Mouse (Mus musculus) neural tube, embryonic 12.5 days (tissue): ENCODE results near the gene Ankrd42. TPM values are rescaled to one million over a fixed set of nuclear protein-coding genes. Genes with fewer than 3 reads are reported as not detected.

Experiments used
- ATAC-seq: fragments of 200-750 bp; cut with Nextera tagmentation; 2 replicates; pipeline ENCODE4 v1.8.0; 2017; ENCODE audit warnings: low read depth, mild to moderate bottlenecking, moderate TSS enrichment, moderate library complexity; ENCODE audit not compliant: low FRiP score
- H3K27ac ChIP-seq: fragments of 300-500 bp; sonication (generic); 2 replicates; pipeline ENCODE4 v1.5.1; 2016
- H3K27me3 ChIP-seq: fragments of 300-500 bp; sonication (generic); replicated peaks from 2 replicates; pipeline ENCODE4 v1.6.1; 2016; ENCODE audit warnings: mild to moderate bottlenecking
- H3K36me3 ChIP-seq: fragments of 300-500 bp; sonication (generic); 2 replicates; pipeline ENCODE4 v1.6.1; 2016; ENCODE audit warnings: mild to moderate bottlenecking
- H3K4me1 ChIP-seq: fragments of 300-500 bp; sonication (generic); 2 replicates; pipeline ENCODE4 v1.6.1; 2016
- H3K4me2 ChIP-seq: fragments of 300-500 bp; sonication (generic); replicated peaks from 2 replicates; pipeline ENCODE4 v1.6.1; 2016; ENCODE audit warnings: mild to moderate bottlenecking
- H3K4me3 ChIP-seq: fragments of 300-500 bp; sonication (generic); 2 replicates; pipeline ENCODE4 v1.5.1; 2016
- H3K9ac ChIP-seq: fragments of 300-500 bp; sonication (generic); 2 replicates; pipeline ENCODE4 v1.6.1; 2016; ENCODE audit warnings: mild to moderate bottlenecking
- H3K9me3 ChIP-seq: fragments of 300-500 bp; sonication (generic); 2 replicates; pipeline ENCODE4 v1.6.1; 2016; ENCODE audit warnings: mild to moderate bottlenecking
- WGBS: fragments of 180-500 bp; shearing (Covaris S2); methylation state at CpG from one replicate; pipeline ENCODE4 v1.1.7; 2016; 5-methylcytosine and 5-hydroxymethylcytosine counted together
- polyA plus RNA-seq: library from polyadenylated mRNA; unstranded; fragments of >200 nt; fragmentation: Nextera tagmentation; extraction: Ambion mirVana; gene quantifications from 2 replicates; pipeline ENCODE4 v1.2.1, GENCODE M21; 2016

The Ankrd42 gene
- polyA plus RNA-seq, 1 experiment from 2014 or later: 12.3 TPM

- Histone ChIP-seq H3K27ac (no peak overlapping the region), H3K9me3 (no peaks in the 10 kb centered on the region), H3K4me1 (peaks cover 13% of the 10 kb centered on the region), H3K36me3 (peaks cover 10% of the 10 kb centered on the region; the same call in 1 of the 2 replicates), H3K4me3 (no peak overlapping the region), H3K9ac (no peak overlapping the region), H3K27me3 (no peaks in the 10 kb centered on the region), H3K4me2 (peak overlapping the region; percentile 96)
- 93% methylated on average over 5 of the region's 5 CpGs for WGBS
- no peak for ATAC-seq
Measured at GRCm38 (mm10) chr7:92638050-92638449, 1.1 kb upstream of the Ankrd42 start.

- Histone ChIP-seq H3K4me2 (peak overlapping the region; percentile 96), H3K4me1 (peaks cover 13% of the 10 kb centered on the region), H3K27me3 (no peaks in the 10 kb centered on the region), H3K36me3 (peaks cover 8% of the 10 kb centered on the region; the same call in 1 of the 2 replicates), H3K4me3 (peak overlapping the region; percentile 77), H3K27ac (no peak overlapping the region), H3K9ac (peak overlapping the region; percentile 69), H3K9me3 (no peaks in the 10 kb centered on the region)
- WGBS: 1% methylated on average over 49 of the region's 49 CpGs
- ATAC-seq: peak; percentile 75
Measured at GRCm38 (mm10) chr7:92636295-92637011, 489 bp downstream of the Ankrd42 start.

DNA sequence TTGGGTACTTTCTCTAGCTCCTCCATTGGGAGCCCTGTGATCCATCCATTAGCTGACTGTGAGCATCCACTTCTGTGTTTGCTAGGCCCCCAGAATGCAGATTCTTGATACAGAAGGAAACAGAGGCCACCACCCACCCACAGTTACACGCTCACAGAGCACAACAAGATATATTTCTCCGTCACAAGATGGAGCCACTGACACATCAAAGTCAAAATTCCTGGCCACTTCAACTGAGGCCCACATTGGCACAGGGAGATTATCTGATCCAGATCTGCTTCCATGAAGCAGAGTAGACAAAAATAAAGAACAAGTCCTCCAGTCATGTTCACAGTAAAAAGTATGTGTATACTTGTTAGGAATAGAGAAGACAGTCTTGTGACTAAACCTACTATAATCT lies 6.8 kb downstream of the Ankrd42 start:
- 62% methylated on average over 2 of the region's 2 CpGs for WGBS
- H3K27me3 ChIP-seq: no peaks in the 10 kb centered on the region
- no peak overlapping the region for H3K27ac ChIP-seq
- H3K9me3 ChIP-seq: no peaks in the 10 kb centered on the region
- no peaks in the 10 kb centered on the region for H3K36me3 ChIP-seq
- no peak overlapping the region for H3K4me3 ChIP-seq
- H3K4me2 ChIP-seq: no peak overlapping the region
- H3K4me1 ChIP-seq: no peaks in the 10 kb centered on the region
- no peak for ATAC-seq
- no peak overlapping the region for H3K9ac ChIP-seq

DNA sequence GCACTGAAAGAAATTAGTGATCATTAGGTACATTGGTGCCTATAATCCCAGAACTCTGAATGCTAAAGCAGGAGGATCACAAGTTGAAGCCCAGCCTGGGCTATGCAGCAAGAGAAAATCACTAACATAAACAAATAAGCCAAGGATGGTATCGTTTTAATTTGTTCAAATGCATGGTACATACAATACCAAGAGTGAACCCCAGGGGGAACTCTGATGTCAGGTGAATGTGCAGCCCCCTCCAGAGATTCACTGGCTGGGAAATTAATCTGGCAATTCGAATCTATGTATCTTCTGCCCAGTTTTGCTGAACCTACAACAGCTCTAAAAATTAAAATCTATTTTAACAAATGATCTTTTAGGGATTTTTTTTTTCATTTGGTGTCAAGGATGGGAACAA lies 12.5 kb downstream of the Ankrd42 start:
- Histone ChIP-seq H3K27ac (no peak overlapping the region), H3K4me1 (no peaks in the 10 kb centered on the region), H3K4me3 (no peak overlapping the region), H3K4me2 (no peak overlapping the region), H3K27me3 (no peaks in the 10 kb centered on the region), H3K9ac (no peak overlapping the region), H3K36me3 (no peaks in the 10 kb centered on the region), H3K9me3 (no peaks in the 10 kb centered on the region)
- ATAC-seq: no peak
- WGBS: 65% methylated on average over 2 of the region's 2 CpGs

DNA sequence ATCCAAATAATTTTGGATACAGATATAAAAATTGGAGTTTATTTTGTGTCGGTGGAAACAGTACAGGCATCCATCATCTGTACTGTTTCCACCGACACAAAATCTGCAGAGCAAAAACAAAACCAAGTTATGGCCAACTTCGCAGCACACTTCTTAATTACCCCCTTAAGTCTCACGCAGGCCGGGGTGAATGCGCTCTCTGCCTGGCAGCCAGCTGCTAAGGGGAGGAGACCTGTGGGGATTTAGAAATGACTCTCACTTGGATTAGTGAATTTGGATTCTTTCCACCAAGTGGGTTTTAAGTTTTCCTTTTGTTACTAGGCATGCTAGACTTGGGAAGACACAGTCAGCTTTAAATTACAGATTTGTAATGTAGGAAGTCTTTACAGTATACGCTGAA lies 26.1 kb downstream of the Ankrd42 start:
- ATAC-seq: no peak
- no peaks in the 10 kb centered on the region for H3K27me3 ChIP-seq
- 76% methylated on average over 7 of the region's 7 CpGs for WGBS

GRCm38 (mm10) chr7:92604961-92605360 lies 32.0 kb downstream of the Ankrd42 start:
- Histone ChIP-seq H3K4me2 (no peak overlapping the region), H3K4me3 (no peak overlapping the region), H3K4me1 (no peaks in the 10 kb centered on the region), H3K9ac (no peak overlapping the region), H3K36me3 (peaks cover 8% of the 10 kb centered on the region), H3K9me3 (no peaks in the 10 kb centered on the region), H3K27me3 (no peaks in the 10 kb centered on the region), H3K27ac (no peak overlapping the region)
- WGBS: 92% methylated on average over 7 of the region's 7 CpGs
- ATAC-seq: no peak

More for the DNA sequence above, 26.1 kb downstream of the Ankrd42 start:
- no peaks in the 10 kb centered on the region; the same call in 1 of the 2 replicates for H3K36me3 ChIP-seq
- H3K9me3 ChIP-seq: no peaks in the 10 kb centered on the region
- no peak overlapping the region for H3K9ac ChIP-seq
- no peak overlapping the region for H3K4me3 ChIP-seq
- no peaks in the 10 kb centered on the region for H3K4me1 ChIP-seq
- no peak overlapping the region for H3K27ac ChIP-seq
- no peak overlapping the region for H3K4me2 ChIP-seq

GRCm38 (mm10) chr7:92590842-92591241 lies 46.1 kb downstream of the Ankrd42 start:
- Histone ChIP-seq H3K4me3 (no peak overlapping the region), H3K4me2 (no peak overlapping the region), H3K9ac (no peak overlapping the region), H3K9me3 (no peaks in the 10 kb centered on the region), H3K4me1 (no peaks in the 10 kb centered on the region), H3K27ac (no peak overlapping the region), H3K27me3 (no peaks in the 10 kb centered on the region), H3K36me3 (no peaks in the 10 kb centered on the region)
- WGBS: 90% methylated on average over 2 of the region's 2 CpGs
- no peak for ATAC-seq

GRCm38 (mm10) chr7:92589986-92590385 lies 47.0 kb downstream of the Ankrd42 start:
- WGBS: 93% methylated on average over 7 of the region's 7 CpGs
- no peak for ATAC-seq
- Histone ChIP-seq H3K4me1 (no peaks in the 10 kb centered on the region), H3K36me3 (no peaks in the 10 kb centered on the region), H3K9me3 (no peaks in the 10 kb centered on the region), H3K27me3 (no peaks in the 10 kb centered on the region), H3K9ac (no peak overlapping the region), H3K4me2 (no peak overlapping the region), H3K4me3 (no peak overlapping the region), H3K27ac (no peak overlapping the region)

DNA sequence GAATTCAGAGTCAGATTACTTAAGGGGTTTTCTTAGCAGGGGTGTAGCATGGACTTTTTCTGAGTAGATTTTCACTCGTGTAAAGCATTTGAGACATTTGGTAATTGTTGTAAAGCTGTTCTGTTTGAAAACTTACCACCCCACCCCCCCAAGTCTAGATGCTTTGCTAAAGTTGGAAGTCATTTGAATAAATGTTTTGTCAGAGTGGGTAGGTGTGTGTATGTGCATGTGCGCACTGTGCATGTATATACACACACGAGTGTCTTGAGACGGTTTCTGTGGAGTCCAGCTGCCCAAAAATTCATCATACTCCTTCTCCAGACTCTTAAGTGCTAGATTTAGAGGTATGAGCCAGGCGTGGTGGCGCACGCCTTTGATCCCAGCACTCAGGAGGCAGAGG lies 53.4 kb downstream of the Ankrd42 start:
- Histone ChIP-seq H3K27ac (no peak overlapping the region), H3K36me3 (peaks cover 18% of the 10 kb centered on the region), H3K9me3 (no peaks in the 10 kb centered on the region), H3K4me2 (no peak overlapping the region), H3K27me3 (no peaks in the 10 kb centered on the region), H3K9ac (no peak overlapping the region), H3K4me1 (no peaks in the 10 kb centered on the region), H3K4me3 (no peak overlapping the region)
- 92% methylated on average over 7 of the region's 7 CpGs for WGBS
- no peak for ATAC-seq

DNA sequence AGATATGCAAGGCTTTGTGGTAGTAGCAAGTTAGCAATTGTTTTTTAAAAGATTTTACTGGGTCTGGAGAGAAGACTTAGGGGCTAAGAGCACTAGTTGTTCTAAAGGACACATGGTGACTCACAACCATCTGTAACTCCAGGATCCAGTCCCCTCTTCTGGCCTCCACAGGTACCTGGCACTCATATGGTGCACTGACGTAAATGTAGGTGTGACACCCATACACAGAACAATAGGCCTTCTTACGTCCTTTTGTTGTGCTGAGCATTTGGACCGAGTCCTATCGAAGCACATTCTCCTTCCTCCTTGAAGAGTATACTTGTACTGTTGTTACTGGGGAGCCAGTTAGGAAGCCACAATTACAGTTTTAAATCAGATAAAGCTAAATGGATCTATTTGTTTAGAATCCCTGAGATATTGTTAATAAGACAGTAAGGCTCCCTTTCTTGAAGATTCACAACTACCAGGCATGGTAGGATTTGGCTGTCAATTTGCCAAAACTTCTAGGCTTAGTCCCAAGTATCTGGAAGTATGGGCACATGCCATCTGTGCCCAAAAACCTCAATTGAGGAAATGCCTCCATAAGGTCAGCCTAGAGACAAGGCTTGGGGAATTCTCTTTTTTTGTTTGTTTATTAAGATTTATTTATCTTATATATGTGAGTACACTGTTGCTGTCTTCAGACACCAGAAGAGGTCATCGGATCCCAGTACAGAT lies 56.3 kb downstream of the Ankrd42 start:
- H3K36me3 ChIP-seq: peaks cover 24% of the 10 kb centered on the region
- WGBS: 84% methylated on average over 5 of the region's 5 CpGs
- no peak overlapping the region for H3K9ac ChIP-seq
- H3K4me2 ChIP-seq: no peak overlapping the region
- H3K27me3 ChIP-seq: no peaks in the 10 kb centered on the region
- no peak overlapping the region for H3K4me3 ChIP-seq
- H3K9me3 ChIP-seq: no peaks in the 10 kb centered on the region
- no peak overlapping the region for H3K27ac ChIP-seq
- no peak for ATAC-seq
- H3K4me1 ChIP-seq: no peaks in the 10 kb centered on the region

DNA sequence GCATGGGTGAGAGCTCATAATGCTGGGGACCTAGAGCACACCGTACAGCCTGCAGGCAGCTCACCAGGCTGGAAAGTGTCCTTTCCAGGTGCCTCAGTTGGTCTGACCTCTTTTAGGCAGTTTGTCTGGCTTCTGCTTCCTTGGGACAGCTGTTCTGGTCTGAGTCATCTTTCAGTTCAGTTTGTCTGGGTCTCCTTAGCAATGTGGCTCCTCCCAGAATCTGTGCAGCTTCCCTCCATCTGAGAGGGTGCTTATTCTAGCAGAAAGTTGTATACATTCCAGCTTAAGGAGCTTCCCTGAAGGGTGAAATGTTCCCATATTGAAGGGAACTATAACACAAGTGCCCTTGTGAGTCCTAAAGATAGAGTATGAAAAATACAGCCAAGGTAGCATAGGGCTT lies 70.2 kb downstream of the Ankrd42 start:
- Histone ChIP-seq H3K36me3 (peaks cover 8% of the 10 kb centered on the region), H3K4me2 (no peak overlapping the region), H3K27ac (no peak overlapping the region), H3K9me3 (no peaks in the 10 kb centered on the region), H3K4me1 (no peaks in the 10 kb centered on the region), H3K4me3 (no peak overlapping the region), H3K27me3 (no peaks in the 10 kb centered on the region), H3K9ac (no peak overlapping the region)
- ATAC-seq: no peak
- WGBS: 97% methylated on average over 1 of the region's 1 CpGs

DNA sequence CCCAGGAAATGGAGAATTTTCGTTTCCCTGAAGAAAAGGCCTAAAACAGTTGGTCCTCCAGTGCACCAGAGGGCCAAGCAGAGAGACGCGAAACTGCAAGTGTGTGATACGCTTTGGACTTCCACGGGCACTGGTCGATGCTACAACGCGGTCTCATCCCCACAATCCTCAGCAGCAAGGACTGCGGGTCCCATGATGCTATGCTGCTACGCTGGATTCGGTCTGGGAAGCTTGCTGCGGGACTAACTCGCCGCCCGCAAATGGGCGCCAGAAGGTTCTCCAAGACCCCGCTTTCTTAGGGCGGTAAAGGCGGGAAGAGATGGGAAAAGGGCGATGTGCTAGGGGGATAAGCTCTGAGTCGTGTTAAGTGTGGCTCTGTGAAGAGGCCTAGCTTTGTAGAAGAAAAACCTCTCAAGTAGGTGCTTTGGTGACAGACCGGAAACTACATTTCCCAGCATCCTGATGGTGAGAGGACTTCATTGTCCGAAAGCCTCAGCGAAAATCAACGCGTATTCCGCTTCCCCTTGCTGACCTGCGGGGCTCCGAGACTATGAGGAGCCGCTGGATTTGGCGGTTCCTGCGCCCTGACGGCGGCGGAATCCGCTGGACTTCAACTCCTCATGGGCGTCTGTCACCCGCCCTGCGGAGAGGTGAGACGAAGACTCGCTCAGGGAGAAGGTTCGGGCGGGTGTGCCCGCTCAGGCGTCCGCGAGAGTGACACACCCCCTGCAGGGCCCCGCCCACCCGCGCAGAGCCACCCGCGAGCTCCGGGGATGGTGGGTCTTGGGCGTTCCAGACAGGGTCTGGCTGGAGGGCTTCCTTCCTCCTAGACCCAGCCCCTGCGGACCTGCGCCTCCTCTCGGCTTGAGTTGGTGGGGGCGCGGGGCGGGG lies 75.7 kb downstream of the Ankrd42 start, which contains the start of gene Ccdc90b:
Gene Ccdc90b (plus strand): TSS at position 164 of the 891 bp plus-strand sequence.
- WGBS: under 1% methylated on average over 60 of the region's 60 CpGs
- Histone ChIP-seq H3K4me1 (no peaks in the 10 kb centered on the region), H3K4me3 (peak within 1 kb of the TSS; percentile 79), H3K4me2 (peak within 1 kb of the TSS; percentile 64), H3K9me3 (no peaks in the 10 kb centered on the region), H3K27ac (peak within 1 kb of the TSS; percentile 79), H3K27me3 (no peaks in the 10 kb centered on the region), H3K36me3 (peaks cover 3% of the 10 kb centered on the region; the same call in 1 of the 2 replicates), H3K9ac (peak within 1 kb of the TSS; percentile 78)
- peak; percentile 97 for ATAC-seq
